Mouse (Mus musculus) stomach, postnatal 0 days (tissue): ENCODE measurements at regions not wholly inside any gene's neighbourhood (a gene's known extent, or its start where the extent isn't known, plus 50 kb on each side); places are given as distances from the start of the nearest gene placed in this dataset.

Experiments
- CTCF ChIP-seq: IDR thresholded peaks from 2 replicates; pipeline ENCODE4 v1.5.1; 2016; ENCODE audit warnings: antibody characterized with exemption, low read depth, mild to moderate bottlenecking, moderate library complexity
- EP300 ChIP-seq: optimal IDR thresholded peaks from 2 replicates; pipeline ENCODE3; 2016; ENCODE audit warnings: antibody characterized with exemption

- no peak for TF ChIP-seq EP300
- TF ChIP-seq CTCF, result no peak
These were observed 158.4 kb upstream of the Shisa6 start for GRCm38 (mm10) chr11:66684181-66684580.
